Mouse (Mus musculus) cerebellum, postnatal 10 days (tissue): ENCODE data around the gene Baiap2.
A peak's percentile ranks its signal among the peaks of the same experiment; 100 is the strongest.

Experiments
- DNase-seq, 2 experiments: peaks; one replicate each; pipeline ENCODE4 v3.0.0; 2021; ENCODE audit warnings: mixed read lengths in 2 of 2

Gene Baiap2

GRCm38 (mm10) chr11:119919897-119920296 is 22.7 kb upstream of the Baiap2 start:
- peak; percentile 88 to 95 for DNase-seq

GRCm38 (mm10) chr11:119920668-119921067 is 21.9 kb upstream of the Baiap2 start:
- peak in 1 of 2 experiments; percentile 15 for DNase-seq

- DNase-seq = no peak
Measured at GRCm38 (mm10) chr11:119925176-119925575, 17.4 kb upstream of the Baiap2 start.

GRCm38 (mm10) chr11:119926762-119927161 is 15.8 kb upstream of the Baiap2 start:
- DNase-seq = peak in 1 of 2 experiments; percentile 24

- DNase-seq = peak in 1 of 2 experiments; percentile 16
Measured at GRCm38 (mm10) chr11:119928023-119928681, 14.4 kb upstream of the Baiap2 start.

- peak in 1 of 2 experiments; percentile 25 for DNase-seq
Measured at GRCm38 (mm10) chr11:119929603-119930265, 12.8 kb upstream of the Baiap2 start.

- peak; percentile 81 to 82 for DNase-seq
Measured at GRCm38 (mm10) chr11:119931809-119932208, 10.8 kb upstream of the Baiap2 start.

- peak; percentile 77 to 81 for DNase-seq
Measured at GRCm38 (mm10) chr11:119933142-119933541, 9.4 kb upstream of the Baiap2 start.

- DNase-seq = peak in 1 of 2 experiments; percentile 31
Measured at GRCm38 (mm10) chr11:119933819-119934583, 8.6 kb upstream of the Baiap2 start.

- DNase-seq = peak in 1 of 2 experiments; percentile 58
Measured at GRCm38 (mm10) chr11:119934773-119935172, 7.8 kb upstream of the Baiap2 start.

- peak; percentile 86 to 89 for DNase-seq
Measured at GRCm38 (mm10) chr11:119935457-119935856, 7.1 kb upstream of the Baiap2 start.

GRCm38 (mm10) chr11:119936456-119936855 is 6.1 kb upstream of the Baiap2 start:
- DNase-seq = no peak

- peak; percentile 63 to 67 for DNase-seq
Measured at GRCm38 (mm10) chr11:119937216-119937615, 5.3 kb upstream of the Baiap2 start.

- no peak for DNase-seq
Measured at GRCm38 (mm10) chr11:119937772-119938502, 4.6 kb upstream of the Baiap2 start.

- peak in 1 of 2 experiments; percentile 51 for DNase-seq
Measured at GRCm38 (mm10) chr11:119939073-119939710, 3.4 kb upstream of the Baiap2 start.

GRCm38 (mm10) chr11:119939711-119940106 is 2.9 kb upstream of the Baiap2 start:
- DNase-seq = no peak

- DNase-seq = peak; percentile 76 to 78
Measured at GRCm38 (mm10) chr11:119940142-119940541, 2.4 kb upstream of the Baiap2 start.

GRCm38 (mm10) chr11:119941794-119942193 is 769 bp upstream of the Baiap2 start:
- peak; percentile 51 to 59 for DNase-seq

GRCm38 (mm10) chr11:119942201-119942726 is 299 bp upstream of the Baiap2 start:
- no peak for DNase-seq

- DNase-seq = no peak
Measured at GRCm38 (mm10) chr11:119943428-119943988, 945 bp downstream of the Baiap2 start.

- no peak for DNase-seq
Measured at GRCm38 (mm10) chr11:119945343-119945742, 2.8 kb downstream of the Baiap2 start.

GRCm38 (mm10) chr11:119947426-119947825 is 4.9 kb downstream of the Baiap2 start:
- DNase-seq = no peak
